Mouse (Mus musculus) forebrain, embryonic 13.5 days (tissue): ENCODE data around the gene Klf13. TPM values are rescaled to one million over a fixed set of nuclear protein-coding genes. Genes with fewer than 3 reads are reported as not detected.

Source experiments
- ATAC-seq: fragments of 200-750 bp; cut with Nextera tagmentation; 2 replicates; pipeline ENCODE4 v1.8.0; 2017
- H3K27ac ChIP-seq: fragments of 300-500 bp; sonication (generic); 2 replicates; pipeline ENCODE4 v1.5.1; 2015; ENCODE audit warnings: inconsistent platforms, mild to moderate bottlenecking, moderate library complexity
- H3K27me3 ChIP-seq: fragments of 300-500 bp; sonication (generic); 2 replicates; pipeline ENCODE4 v1.6.1; 2015; ENCODE audit warnings: mild to moderate bottlenecking, inconsistent platforms
- H3K36me3 ChIP-seq: fragments of 300-500 bp; sonication (generic); 2 replicates; pipeline ENCODE4 v1.6.1; 2015; ENCODE audit warnings: mild to moderate bottlenecking, inconsistent platforms; ENCODE audit not compliant: poor library complexity, severe bottlenecking
- H3K4me1 ChIP-seq: fragments of 300-500 bp; sonication (generic); 2 replicates; pipeline ENCODE4 v1.6.1; 2015; ENCODE audit warnings: inconsistent platforms
- H3K4me2 ChIP-seq: fragments of 300-500 bp; sonication (generic); 2 replicates; pipeline ENCODE4 v1.6.1; 2015; ENCODE audit warnings: inconsistent platforms, mild to moderate bottlenecking, moderate library complexity
- H3K4me3 ChIP-seq: fragments of 300-500 bp; sonication (generic); 2 replicates; pipeline ENCODE4 v1.5.1; 2015; ENCODE audit warnings: mild to moderate bottlenecking, inconsistent platforms
- H3K9ac ChIP-seq: fragments of 300-500 bp; sonication (generic); 2 replicates; pipeline ENCODE4 v1.6.1; 2015; ENCODE audit warnings: mild to moderate bottlenecking, inconsistent platforms
- H3K9me3 ChIP-seq: fragments of 300-500 bp; sonication (generic); replicated peaks from 2 replicates; pipeline ENCODE4 v1.6.1; 2016; ENCODE audit warnings: inconsistent platforms
- WGBS: fragments of 180-500 bp; shearing (Covaris S2); methylation state at CpG from one replicate; pipeline ENCODE4 v1.1.7; 2015; 5-methylcytosine and 5-hydroxymethylcytosine counted together
- polyA plus RNA-seq: library from polyadenylated mRNA; unstranded; fragments of >200 nt; fragmentation: Nextera tagmentation; extraction: Ambion mirVana; gene quantifications from 2 replicates; pipeline ENCODE4 v1.2.1, GENCODE M21; 2015

Klf13 gene
- polyA plus RNA-seq, 1 experiment from 2014 or later = 33.5 TPM

- Histone ChIP-seq H3K36me3 (no peaks in the 10 kb centered on the region), H3K4me3 (peak overlapping the region; percentile 38), H3K9ac (peak overlapping the region; percentile 43), H3K27ac (no peak overlapping the region), H3K9me3 (no peaks in the 10 kb centered on the region), H3K27me3 (no peaks in the 10 kb centered on the region), H3K4me1 (peaks cover 5% of the 10 kb centered on the region; the same call in 1 of the 2 replicates), H3K4me2 (peak overlapping the region; percentile 62)
- 7% methylated on average over 22 of the region's 22 CpGs for WGBS
- ATAC-seq = peak; percentile 85
Observed at GRCm38 (mm10) chr7:63858571-63859152, 80.1 kb downstream of the Klf13 start.

GRCm38 (mm10) chr7:63857771-63858417 is 80.8 kb downstream of the Klf13 start:
- 85% methylated on average over 17 of the region's 17 CpGs for WGBS
- H3K4me2 ChIP-seq = peak overlapping the region; percentile 62; the same call in 1 of the 2 replicates
- ATAC-seq = 0 out of 2 replicates have a peak, but pooled peaks have one; percentile 1

GRCm38 (mm10) chr7:63855283-63855682 is 83.4 kb downstream of the Klf13 start:
- no peak overlapping the region for H3K27ac ChIP-seq
- no peak overlapping the region for H3K4me2 ChIP-seq
- no peaks in the 10 kb centered on the region for H3K9me3 ChIP-seq
- H3K4me1 ChIP-seq = peaks cover 5% of the 10 kb centered on the region; the same call in 1 of the 2 replicates
- 80% methylated on average over 4 of the region's 4 CpGs for WGBS
- no peak overlapping the region for H3K9ac ChIP-seq
- no peaks in the 10 kb centered on the region for H3K36me3 ChIP-seq
- H3K27me3 ChIP-seq = no peaks in the 10 kb centered on the region
- no peak for ATAC-seq
- no peak overlapping the region for H3K4me3 ChIP-seq

More at GRCm38 (mm10) chr7:63857771-63858417, 80.8 kb downstream of the Klf13 start:
- Histone ChIP-seq H3K4me1 (peaks cover 5% of the 10 kb centered on the region; the same call in 1 of the 2 replicates), H3K27ac (no peak overlapping the region), H3K36me3 (no peaks in the 10 kb centered on the region), H3K9me3 (no peaks in the 10 kb centered on the region), H3K4me3 (no peak overlapping the region), H3K27me3 (no peaks in the 10 kb centered on the region), H3K9ac (no peak overlapping the region)

GRCm38 (mm10) chr7:63851841-63852533 is 86.7 kb downstream of the Klf13 start:
- Histone ChIP-seq H3K27ac (no peak overlapping the region), H3K27me3 (no peaks in the 10 kb centered on the region), H3K9me3 (no peaks in the 10 kb centered on the region), H3K36me3 (no peaks in the 10 kb centered on the region), H3K9ac (no peak overlapping the region), H3K4me1 (no peaks in the 10 kb centered on the region), H3K4me3 (no peak overlapping the region), H3K4me2 (no peak overlapping the region)
- ATAC-seq = no peak
- WGBS = 66% methylated on average over 7 of the region's 7 CpGs

Other genes with a start within 250 kb of the Klf13 start
- 0.22 TPM in 1 of 2 replicates, not detected in the other for gene E030018B13Rik, start 22.1 kb downstream of the Klf13 start, polyA plus RNA-seq
- 0.13 and 0.47 TPM in 2 replicates for gene Trpm1, start 214.9 kb upstream of the Klf13 start, polyA plus RNA-seq